Mouse (Mus musculus): ENCODE measurements at regions not wholly inside any gene's neighbourhood (a gene's known extent, or its start where the extent isn't known, plus 50 kb on each side); places are given as distances from the start of the nearest gene placed in this dataset.

DNA sequence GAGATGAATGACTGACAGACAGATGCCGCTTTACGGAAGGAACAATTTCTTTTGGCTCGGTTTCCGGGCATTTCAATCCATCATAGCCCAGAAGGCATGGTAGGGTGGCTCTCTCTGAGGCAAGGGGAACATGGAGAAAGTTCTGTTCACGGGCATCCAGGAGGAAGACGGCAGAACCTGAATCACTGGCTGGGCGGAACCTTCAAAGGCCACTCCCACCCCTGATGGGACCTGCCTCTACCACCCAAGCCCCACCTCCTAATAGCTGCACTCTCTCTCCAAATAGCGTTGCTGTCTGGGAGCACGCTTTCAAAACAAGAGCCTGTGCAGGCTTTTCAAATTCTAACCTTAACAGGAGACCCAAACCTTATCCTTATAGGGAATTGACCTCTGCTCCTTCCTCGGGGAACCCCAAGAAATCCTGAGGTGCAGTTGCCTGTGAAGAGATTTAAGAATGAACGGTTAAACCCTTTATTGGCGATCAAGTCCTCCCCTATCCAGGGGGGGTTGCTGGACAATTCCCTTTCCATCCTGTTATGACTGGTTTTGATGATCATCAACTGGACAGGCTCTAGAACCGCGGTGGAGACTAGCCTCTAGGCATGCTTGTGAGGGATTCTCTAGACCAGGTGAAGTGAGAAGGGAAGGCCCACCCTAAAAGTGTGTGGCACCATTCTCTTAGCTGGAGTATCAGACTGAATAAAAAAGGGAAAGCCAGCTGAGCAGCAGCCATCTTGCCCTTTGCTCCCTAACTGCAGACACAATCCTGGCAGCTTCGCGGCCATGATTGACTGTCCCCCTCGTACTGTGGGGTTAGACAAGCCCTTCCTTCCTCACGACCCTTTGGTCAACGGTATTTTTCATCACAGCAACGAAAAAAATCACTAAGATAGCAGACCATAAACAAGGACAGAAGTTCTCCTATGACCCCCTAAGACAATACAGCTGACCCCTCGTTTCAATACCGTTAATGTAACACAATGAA lies 184.5 kb upstream of the Dyrk2 start:
- TF ChIP-seq CTCF (IDR thresholded peaks at IDR 0.05; ENCODE audit: low read depth, low read length), result no peak
- TF ChIP-seq POLR2A (IDR thresholded peaks at IDR 0.05; ENCODE audit: insufficient read depth, low read length), result no peak
- TF ChIP-seq EP300 (IDR thresholded peaks at IDR 0.05; ENCODE audit: insufficient read depth, low read depth, low read length), result no peak
